Mouse (Mus musculus): ENCODE results near the gene Cav2. TPM values are rescaled to one million over a fixed set of nuclear protein-coding genes. Genes with fewer than 3 reads are reported as not detected.
A peak's percentile ranks its signal among the peaks of the same experiment; 100 is the strongest.

The Cav2 gene
- 5.8 and 6.0 TPM in 2 replicates for polyA plus RNA-seq (2012; rRNA removed)

- peak; percentile 76 for DNase-seq (ENCODE audit: low read depth)
- TF ChIP-seq CTCF (IDR thresholded peaks at IDR 0.05; ENCODE audit: borderline replicate concordance, extremely low read depth, insufficient read depth, insufficient read length) (no peak), POLR2A (IDR thresholded peaks at IDR 0.05; ENCODE audit: borderline replicate concordance, extremely low read depth, insufficient read depth, insufficient read length, poor library complexity, severe bottlenecking) (no peak)
These were observed at the start of gene Cav2 for GRCm38 (mm10) chr6:17280939-17281756. Gene Cav2 (plus strand): TSS chr6:17281185.

- DNase-seq (ENCODE audit: low read depth), result no peak
- TF ChIP-seq POLR2A (IDR thresholded peaks at IDR 0.05; ENCODE audit: borderline replicate concordance, extremely low read depth, insufficient read depth, insufficient read length, poor library complexity, severe bottlenecking), result no peak
These were observed 41.3 kb upstream of the Cav2 start for GRCm38 (mm10) chr6:17239693-17240092.

DNA sequence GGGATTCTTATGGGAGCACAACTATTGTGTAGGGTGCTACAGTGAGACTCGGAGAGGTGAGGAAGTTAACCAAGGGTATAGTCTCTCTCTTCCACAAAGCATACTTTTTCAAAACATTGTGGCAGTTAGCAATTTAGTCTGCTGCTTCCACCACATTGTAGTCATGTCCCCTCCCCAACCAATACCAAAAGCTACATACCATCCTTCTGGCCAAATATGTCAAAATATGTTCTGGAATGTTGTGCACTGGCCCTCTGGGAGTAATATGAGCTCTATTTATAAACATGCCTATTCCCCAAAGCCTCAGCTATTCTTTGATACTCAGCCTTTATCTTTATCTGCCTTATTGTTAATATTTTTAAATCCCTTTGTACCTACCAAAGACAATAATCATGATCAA is 40.0 kb upstream of the Cav2 start:
- DNase-seq (ENCODE audit: low read depth), result no peak
- no peak for TF ChIP-seq POLR2A (IDR thresholded peaks at IDR 0.05; ENCODE audit: borderline replicate concordance, extremely low read depth, insufficient read depth, insufficient read length, poor library complexity, severe bottlenecking)
- no peak for TF ChIP-seq CTCF (IDR thresholded peaks at IDR 0.05; ENCODE audit: borderline replicate concordance, extremely low read depth, insufficient read depth, insufficient read length)

DNA sequence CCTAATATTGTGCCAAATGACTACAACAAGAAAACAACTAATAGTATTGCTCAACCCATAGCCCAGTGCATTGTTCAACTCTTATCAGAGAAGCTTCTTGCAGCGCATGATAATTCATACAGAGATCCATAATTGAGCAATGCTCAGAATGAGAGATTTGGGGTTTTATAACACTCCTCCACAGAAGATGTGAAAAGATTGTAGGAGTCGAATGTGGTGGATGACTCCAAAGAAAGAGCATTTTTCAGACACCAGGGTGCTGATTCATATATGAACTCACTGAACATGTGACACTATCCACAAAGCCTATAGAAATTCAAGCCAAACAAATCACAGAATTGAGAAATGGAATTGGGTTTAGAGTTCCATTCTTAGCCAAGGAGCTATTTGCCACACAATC is 34.0 kb upstream of the Cav2 start:
- DNase-seq (ENCODE audit: low read depth), result no peak
- no peak for TF ChIP-seq CTCF (IDR thresholded peaks at IDR 0.05; ENCODE audit: borderline replicate concordance, extremely low read depth, insufficient read depth, insufficient read length)
- no peak for TF ChIP-seq POLR2A (IDR thresholded peaks at IDR 0.05; ENCODE audit: borderline replicate concordance, extremely low read depth, insufficient read depth, insufficient read length, poor library complexity, severe bottlenecking)

- DNase-seq (ENCODE audit: low read depth), result peak; percentile 4
- TF ChIP-seq POLR2A (IDR thresholded peaks at IDR 0.05; ENCODE audit: borderline replicate concordance, extremely low read depth, insufficient read depth, insufficient read length, poor library complexity, severe bottlenecking), result no peak
- TF ChIP-seq CTCF (IDR thresholded peaks at IDR 0.05; ENCODE audit: borderline replicate concordance, extremely low read depth, insufficient read depth, insufficient read length), result no peak
These were observed 33.3 kb upstream of the Cav2 start for GRCm38 (mm10) chr6:17247673-17248072.

GRCm38 (mm10) chr6:17248241-17248640 is 32.7 kb upstream of the Cav2 start:
- TF ChIP-seq CTCF (IDR thresholded peaks at IDR 0.05; ENCODE audit: borderline replicate concordance, extremely low read depth, insufficient read depth, insufficient read length) (no peak), POLR2A (IDR thresholded peaks at IDR 0.05; ENCODE audit: borderline replicate concordance, extremely low read depth, insufficient read depth, insufficient read length, poor library complexity, severe bottlenecking) (no peak)

DNA sequence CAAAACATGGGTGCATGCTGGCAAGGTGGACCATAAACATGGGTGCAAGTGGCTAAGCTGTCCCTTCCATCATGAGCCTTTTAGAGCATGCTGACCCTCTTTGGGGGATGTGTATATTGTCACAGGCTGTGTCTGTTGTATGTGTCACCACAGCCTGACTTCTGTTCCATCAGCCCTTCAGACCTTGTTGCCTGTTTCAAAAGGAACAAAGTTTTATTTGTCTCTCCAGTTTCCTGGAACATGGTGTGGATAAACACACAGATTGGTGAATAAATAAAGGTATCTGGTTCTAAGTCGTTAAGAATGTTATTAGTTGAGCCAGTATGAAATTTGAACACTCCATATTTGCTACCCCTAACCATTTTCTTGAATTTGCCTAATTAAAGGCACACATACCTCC is 29.0 kb upstream of the Cav2 start:
- DNase-seq (ENCODE audit: low read depth), result no peak
- TF ChIP-seq POLR2A (IDR thresholded peaks at IDR 0.05; ENCODE audit: borderline replicate concordance, extremely low read depth, insufficient read depth, insufficient read length, poor library complexity, severe bottlenecking) (no peak), CTCF (IDR thresholded peaks at IDR 0.05; ENCODE audit: borderline replicate concordance, extremely low read depth, insufficient read depth, insufficient read length) (no peak)

More at GRCm38 (mm10) chr6:17248241-17248640, 32.7 kb upstream of the Cav2 start:
- DNase-seq (ENCODE audit: low read depth), result peak; percentile 92

DNA sequence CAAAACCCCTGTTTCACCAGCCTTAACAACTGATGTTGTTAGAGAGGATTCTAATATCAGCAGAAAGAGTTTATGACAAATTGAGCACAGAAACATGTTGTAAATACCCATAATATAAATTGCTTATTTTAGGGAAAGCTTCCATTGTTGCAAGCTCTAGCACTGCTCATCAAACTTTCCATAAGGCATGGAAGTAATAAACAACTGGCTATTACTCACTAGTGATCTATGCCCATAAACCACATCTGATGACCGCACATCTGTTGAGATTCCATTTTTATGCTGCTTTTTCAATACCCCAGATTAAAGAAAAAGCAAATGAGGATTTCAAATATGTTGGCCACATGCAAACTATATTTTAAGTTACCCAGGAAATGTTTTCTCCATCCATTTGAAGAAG is 22.8 kb upstream of the Cav2 start:
- no peak for TF ChIP-seq POLR2A (IDR thresholded peaks at IDR 0.05; ENCODE audit: borderline replicate concordance, extremely low read depth, insufficient read depth, insufficient read length, poor library complexity, severe bottlenecking)
- no peak for TF ChIP-seq CTCF (IDR thresholded peaks at IDR 0.05; ENCODE audit: borderline replicate concordance, extremely low read depth, insufficient read depth, insufficient read length)
- no peak for DNase-seq (ENCODE audit: low read depth)

DNA sequence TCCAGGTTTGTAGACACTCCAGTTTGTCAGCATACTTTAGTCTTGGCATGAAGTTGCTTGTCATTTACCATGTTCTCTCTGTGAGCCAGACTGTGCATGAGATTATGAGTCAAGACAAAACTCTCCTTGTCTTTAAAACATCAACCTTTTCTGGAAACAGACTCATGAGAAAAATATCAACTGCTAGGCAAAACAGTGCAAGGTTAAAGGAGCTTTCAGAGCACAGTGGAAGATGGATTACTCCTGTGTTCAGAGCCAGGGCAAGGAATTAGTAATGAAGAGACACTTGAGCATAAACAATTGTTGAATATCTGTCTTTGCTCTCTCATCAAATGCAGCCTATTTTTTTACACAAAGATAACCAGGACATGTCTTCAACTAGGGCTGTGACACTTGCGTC is 22.1 kb upstream of the Cav2 start:
- TF ChIP-seq CTCF (IDR thresholded peaks at IDR 0.05; ENCODE audit: borderline replicate concordance, extremely low read depth, insufficient read depth, insufficient read length), result no peak

GRCm38 (mm10) chr6:17262786-17263185 is 18.2 kb upstream of the Cav2 start:
- TF ChIP-seq POLR2A (IDR thresholded peaks at IDR 0.05; ENCODE audit: borderline replicate concordance, extremely low read depth, insufficient read depth, insufficient read length, poor library complexity, severe bottlenecking) (no peak), CTCF (IDR thresholded peaks at IDR 0.05; ENCODE audit: borderline replicate concordance, extremely low read depth, insufficient read depth, insufficient read length) (no peak)
- DNase-seq (ENCODE audit: low read depth), result no peak

More for the DNA sequence above, 22.1 kb upstream of the Cav2 start:
- no peak for DNase-seq (ENCODE audit: low read depth)

GRCm38 (mm10) chr6:17265043-17265442 is 15.9 kb upstream of the Cav2 start:
- TF ChIP-seq POLR2A (IDR thresholded peaks at IDR 0.05; ENCODE audit: borderline replicate concordance, extremely low read depth, insufficient read depth, insufficient read length, poor library complexity, severe bottlenecking) (no peak), CTCF (IDR thresholded peaks at IDR 0.05; ENCODE audit: borderline replicate concordance, extremely low read depth, insufficient read depth, insufficient read length) (no peak)
- DNase-seq (ENCODE audit: low read depth), result no peak

- no peak for DNase-seq (ENCODE audit: low read depth)
- TF ChIP-seq POLR2A (IDR thresholded peaks at IDR 0.05; ENCODE audit: borderline replicate concordance, extremely low read depth, insufficient read depth, insufficient read length, poor library complexity, severe bottlenecking) (no peak), CTCF (IDR thresholded peaks at IDR 0.05; ENCODE audit: borderline replicate concordance, extremely low read depth, insufficient read depth, insufficient read length) (no peak)
These were observed 14.5 kb upstream of the Cav2 start for GRCm38 (mm10) chr6:17266466-17266865.

Measured in brain, embryonic 14.5 days (tissue).